Comparison of ENCODE assay signal across 8 mouse cellular contexts in genomic region chr9:20830901-20831643, GRCm38 (mm10). TPM values are rescaled to one million over a fixed set of nuclear protein-coding genes. Genes with fewer than 3 reads are reported as not detected.
DNase-seq lines count a peak whose midpoint lies in the region; ATAC-seq and TF ChIP-seq lines count a peak whose summit lies in the region.

No protein-coding gene starts in this region.

- WGBS in forebrain, embryonic 13.5 days, result 16% methylated on average over 19 of the region's 19 CpGs
- 15% methylated on average over 19 of the region's 19 CpGs for WGBS in heart, postnatal 0 days

- no peak for TF ChIP-seq EP300 in heart, postnatal 0 days (IDR thresholded peaks at IDR 0.05; ENCODE audit: low read depth)

- H3K4me2 ChIP-seq in forebrain, embryonic 13.5 days, result peak overlapping the region; percentile 38
- H3K4me2 ChIP-seq in heart, postnatal 0 days (ENCODE audit: low read depth, low read length), result no peak overlapping the region

- TF ChIP-seq CTCF in heart, postnatal 0 days (IDR thresholded peaks at IDR 0.05; ENCODE audit: low read depth), result peak; percentile 96

- H3K9ac ChIP-seq in forebrain, embryonic 13.5 days, result peak overlapping the region; percentile 52; the same call in 1 of the 2 replicates
- H3K9ac ChIP-seq in heart, postnatal 0 days (replicated peaks; ENCODE audit: low read depth, low read length), result no peak overlapping the region

- peak; percentile 82 for ATAC-seq in cerebellum, adult (ENCODE audit: insufficient number of reproducible peaks, low FRiP score, low TSS enrichment)
- ATAC-seq in forebrain, embryonic 13.5 days, result peak; percentile 89
- peak; percentile 95 for ATAC-seq in heart, postnatal 0 days (ENCODE audit: insufficient read depth, low read depth)
- ATAC-seq in neutrophil, adult 5-6 weeks (ENCODE audit: extremely low read depth, insufficient number of reproducible peaks, low FRiP score, poor library complexity, severe bottlenecking), result peak; percentile 28; the same call in 1 of the 2 replicates

- H3K9me3 ChIP-seq in forebrain, embryonic 13.5 days (replicated peaks), result no peaks in the 10 kb centered on the region; the same call in 1 of the 2 replicates
- H3K9me3 ChIP-seq in heart, postnatal 0 days (replicated peaks; ENCODE audit: control insufficient read depth, low read length), result no peaks in the 10 kb centered on the region

- H3K36me3 ChIP-seq in forebrain, embryonic 13.5 days (ENCODE audit: poor library complexity, severe bottlenecking), result no peaks in the 10 kb centered on the region
- H3K36me3 ChIP-seq in heart, postnatal 0 days (replicated peaks; ENCODE audit: control insufficient read depth, insufficient read depth, low read length), result no peaks in the 10 kb centered on the region

- no peak overlapping the region for H3K27ac ChIP-seq in forebrain, embryonic 13.5 days
- H3K27ac ChIP-seq in heart, postnatal 0 days (ENCODE audit: low read depth), result no peak overlapping the region

- peaks cover 5% of the 10 kb centered on the region for H3K4me1 ChIP-seq in forebrain, embryonic 13.5 days
- no peaks in the 10 kb centered on the region for H3K4me1 ChIP-seq in heart, postnatal 0 days (ENCODE audit: control insufficient read depth, insufficient read depth)

- DNase-seq in ES-CJ7 (ENCODE audit: low read depth, low spot score), result peak; percentile 88
- peak; percentile 95 for DNase-seq in heart, postnatal 0 days (ENCODE audit: low spot score)
- DNase-seq in kidney, postnatal 4 days, result peak; percentile 98
- peak; percentile 91 to 92 for DNase-seq in lung, adult 18-20 months
- peak; percentile 90 for DNase-seq in testis, postnatal 14 days (ENCODE audit: low spot score)

- peaks cover 3% of the 10 kb centered on the region; the same call in 1 of the 2 replicates for H3K27me3 ChIP-seq in forebrain, embryonic 13.5 days
- H3K27me3 ChIP-seq in heart, postnatal 0 days (ENCODE audit: control insufficient read depth, insufficient read depth, low read length), result peaks cover 10% of the 10 kb centered on the region

- no peak overlapping the region for H3K4me3 ChIP-seq in forebrain, embryonic 13.5 days
- no peak overlapping the region for H3K4me3 ChIP-seq in heart, postnatal 0 days (ENCODE audit: low read depth, low read length)

RNA-seq across cellular contexts. Expression of gene Rdh8, which starts 12.8 kb away (rescaled TPM):
- not detected in 2 replicates for polyA plus RNA-seq in forebrain, embryonic 13.5 days (2015; fragmentation: Nextera tagmentation; extraction: Ambion mirVana)
- total RNA-seq in heart, postnatal 0 days (2014; rRNA removed; ENCODE audit: low replicate concordance), result not detected in 2 replicates
- not detected in 2 replicates for polyA plus RNA-seq in heart, postnatal 0 days (2015; fragmentation: Nextera tagmentation; extraction: Ambion mirVana)
- total RNA-seq in neutrophil, adult 5-6 weeks (2017), result not detected in 2 replicates

RNA-seq across cellular contexts. Expression of gene Col5a3, which starts 16.2 kb away (rescaled TPM):
- 0.11 and 0.15 TPM in 2 replicates for polyA plus RNA-seq in forebrain, embryonic 13.5 days (2015; fragmentation: Nextera tagmentation; extraction: Ambion mirVana)
- total RNA-seq in heart, postnatal 0 days (2014; rRNA removed; ENCODE audit: low replicate concordance), result 4.6 and 8.8 TPM in 2 replicates
- polyA plus RNA-seq in heart, postnatal 0 days (2015; fragmentation: Nextera tagmentation; extraction: Ambion mirVana), result 1.4 and 1.6 TPM in 2 replicates
- 1.5 and 2.2 TPM in 2 replicates for total RNA-seq in neutrophil, adult 5-6 weeks (2017)

RNA-seq across cellular contexts. Expression of gene A230050P20Rik, which starts 37.4 kb away (rescaled TPM):
- 1.1 and 1.2 TPM in 2 replicates for polyA plus RNA-seq in forebrain, embryonic 13.5 days (2015; fragmentation: Nextera tagmentation; extraction: Ambion mirVana)
- 4.0 and 6.8 TPM in 2 replicates for total RNA-seq in heart, postnatal 0 days (2014; rRNA removed; ENCODE audit: low replicate concordance)
- polyA plus RNA-seq in heart, postnatal 0 days (2015; fragmentation: Nextera tagmentation; extraction: Ambion mirVana), result 4.9 and 5.3 TPM in 2 replicates
- 21.3 and 23.1 TPM in 2 replicates for total RNA-seq in neutrophil, adult 5-6 weeks (2017)

RNA-seq across cellular contexts. Expression of gene Angptl6, which starts 48.5 kb away (rescaled TPM):
- polyA plus RNA-seq in forebrain, embryonic 13.5 days (2015; fragmentation: Nextera tagmentation; extraction: Ambion mirVana), result 8.5 and 11.1 TPM in 2 replicates
- total RNA-seq in heart, postnatal 0 days (2014; rRNA removed; ENCODE audit: low replicate concordance), result 0.43 TPM in 1 of 2 replicates, not detected in the other
- polyA plus RNA-seq in heart, postnatal 0 days (2015; fragmentation: Nextera tagmentation; extraction: Ambion mirVana), result 2.0 and 2.3 TPM in 2 replicates
- total RNA-seq in neutrophil, adult 5-6 weeks (2017), result 0.25 and 0.70 TPM in 2 replicates

RNA-seq across cellular contexts. Expression of gene Ppan, which starts 56.9 kb away (rescaled TPM):
- polyA plus RNA-seq in forebrain, embryonic 13.5 days (2015; fragmentation: Nextera tagmentation; extraction: Ambion mirVana), result 57.7 and 65.2 TPM in 2 replicates
- 17.4 and 21.2 TPM in 2 replicates for total RNA-seq in heart, postnatal 0 days (2014; rRNA removed; ENCODE audit: low replicate concordance)
- 15.2 and 16.9 TPM in 2 replicates for polyA plus RNA-seq in heart, postnatal 0 days (2015; fragmentation: Nextera tagmentation; extraction: Ambion mirVana)
- total RNA-seq in neutrophil, adult 5-6 weeks (2017), result 42.1 and 48.9 TPM in 2 replicates

Comparison
In these comparisons a context has a peak if more than half of its experiments do, and no peak if none do; other contexts are left out.
1. ATAC-seq: peak in every context shown above with its lines; median percentile 95 in heart, postnatal 0 days; 89 in forebrain, embryonic 13.5 days; 82 in cerebellum, adult; 28 in neutrophil, adult 5-6 weeks.